Mouse (Mus musculus) skeletal muscle tissue, adult 2 months (tissue): ENCODE measurements at regions not wholly inside any gene's neighbourhood (a gene's known extent, or its start where the extent isn't known, plus 50 kb on each side); places are given as distances from the start of the nearest gene placed in this dataset.

Source experiments
- DNase-seq: peaks from one replicate; pipeline ENCODE4 v3.0.0-alpha.2; 2012; ENCODE audit warnings: low read depth, low spot score

DNA sequence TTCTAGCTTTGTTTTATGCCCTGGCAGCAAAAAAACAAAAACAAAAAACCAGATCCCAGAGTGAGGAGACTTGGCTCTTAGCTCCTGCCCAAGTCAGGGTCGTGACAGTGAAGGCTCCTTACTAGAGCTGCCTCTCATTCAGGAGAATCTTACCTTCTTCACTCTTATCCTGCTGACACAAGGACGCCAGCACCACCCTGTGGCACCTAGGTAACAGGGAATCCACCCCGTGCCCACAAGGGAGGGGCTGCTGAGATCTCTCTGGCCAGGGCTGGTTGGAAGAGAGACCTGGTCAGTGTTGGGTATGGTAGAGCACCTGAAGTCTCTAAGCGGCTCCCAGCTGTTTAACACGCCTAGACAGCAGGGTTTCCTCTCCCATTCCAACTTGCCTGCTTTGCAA, 139.3 kb downstream of the Cyp26a1 start:
- no peak for DNase-seq
